Mouse (Mus musculus) stomach, postnatal 0 days (tissue): ENCODE data around the gene Ids. TPM values are rescaled to one million over a fixed set of nuclear protein-coding genes. Genes with fewer than 3 reads are reported as not detected.
A peak's percentile ranks its signal among the peaks of the same experiment; 100 is the strongest.
"Not testable (repeated sequence)": the region's sequence is repeated elsewhere in the genome, so short reads cannot be mapped to it uniquely, and the experiment has no call there.

Experiments used
- ATAC-seq: fragments of 200-750 bp; cut with Nextera tagmentation; 2 replicates; pipeline ENCODE4 v1.8.0; 2017; ENCODE audit not compliant: low FRiP score, low TSS enrichment
- DNase-seq: peaks from one replicate; pipeline ENCODE4 v3.0.0-alpha.2; 2016; ENCODE audit warnings: low spot score
- H3K27ac ChIP-seq: fragments of 300-500 bp; sonication (generic); replicated peaks from 2 replicates; pipeline ENCODE4 v1.5.1; 2014; ENCODE audit warnings: mild to moderate bottlenecking, control low read depth
- H3K27me3 ChIP-seq: fragments of 300-500 bp; sonication (generic); 2 replicates; pipeline ENCODE4 v1.6.1; 2014; ENCODE audit warnings: low read length; ENCODE audit not compliant: control insufficient read depth, insufficient read depth
- H3K36me3 ChIP-seq: fragments of 300-500 bp; sonication (generic); 2 replicates; pipeline ENCODE4 v1.6.1; 2014; ENCODE audit warnings: low read length, mixed read lengths; ENCODE audit not compliant: control insufficient read depth, insufficient read depth
- H3K4me1 ChIP-seq: fragments of 300-500 bp; sonication (generic); replicated peaks from 2 replicates; pipeline ENCODE4 v1.6.1; 2014; ENCODE audit warnings: antibody characterized with exemption; ENCODE audit not compliant: control insufficient read depth, insufficient read depth
- H3K4me2 ChIP-seq: fragments of 300-500 bp; sonication (generic); replicated peaks from 2 replicates; pipeline ENCODE4 v1.6.1; 2014; ENCODE audit warnings: low read depth, mild to moderate bottlenecking, control low read depth, moderate library complexity
- H3K4me3 ChIP-seq: fragments of 300-500 bp; sonication (generic); 2 replicates; pipeline ENCODE4 v1.5.1; 2014; ENCODE audit warnings: low read depth, low read length, control low read depth
- H3K9ac ChIP-seq: fragments of 300-500 bp; sonication (generic); 2 replicates; pipeline ENCODE4 v1.6.1; 2014; ENCODE audit warnings: mild to moderate bottlenecking, low read length, control low read depth, mixed read lengths
- H3K9me3 ChIP-seq: fragments of 300-500 bp; sonication (generic); 2 replicates; pipeline ENCODE4 v1.6.1; 2016; ENCODE audit warnings: low read length; ENCODE audit not compliant: control insufficient read depth
- CTCF ChIP-seq: IDR thresholded peaks from 2 replicates; pipeline ENCODE4 v1.5.1; 2016; ENCODE audit warnings: antibody characterized with exemption, low read depth, mild to moderate bottlenecking, moderate library complexity
- EP300 ChIP-seq: optimal IDR thresholded peaks from 2 replicates; pipeline ENCODE3; 2016; ENCODE audit warnings: antibody characterized with exemption
- WGBS: fragments of 180-500 bp; shearing (Covaris S2); extraction: QIAGEN DNeasy Blood & Tissue Kit; methylation state at CpG from one replicate; pipeline ENCODE4 v1.1.7; 2014; 5-methylcytosine and 5-hydroxymethylcytosine counted together
- polyA plus RNA-seq: library from polyadenylated mRNA; unstranded; fragments of >200 nt; fragmentation: Nextera tagmentation; extraction: Ambion mirVana; gene quantifications from 2 replicates; pipeline ENCODE4 v1.2.1, GENCODE M21; 2015

Ids gene
- 3.2 and 3.3 TPM in 2 replicates for polyA plus RNA-seq

GRCm38 (mm10) chrX:70364661-70365613 is at the start of gene Ids:
Gene Ids (minus strand): TSS chrX:70365084.
- DNase-seq, result peak; percentile 87
- WGBS, result 26% methylated on average over 24 of the region's 45 CpGs
- Histone ChIP-seq H3K9me3 (no peaks in the 10 kb centered on the region), H3K27ac (peak within 1 kb of the TSS; percentile 65; the same call in 1 of the 2 replicates), H3K4me1 (no peaks in the 10 kb centered on the region), H3K4me3 (peak within 1 kb of the TSS; percentile 48), H3K36me3 (no peaks in the 10 kb centered on the region), H3K27me3 (no peaks in the 10 kb centered on the region), H3K9ac (peak within 1 kb of the TSS; percentile 67), H3K4me2 (peak within 1 kb of the TSS; percentile 38)
- peak; percentile 98 for ATAC-seq
- TF ChIP-seq CTCF, result no peak

GRCm38 (mm10) chrX:70392636-70393035 is 27.8 kb upstream of the Ids start:
- ATAC-seq, H3K4me2 ChIP-seq, H3K4me1 ChIP-seq, H3K36me3 ChIP-seq, H3K9ac ChIP-seq, DNase-seq, H3K9me3 ChIP-seq, H3K4me3 ChIP-seq, H3K27me3 ChIP-seq, H3K27ac ChIP-seq: not testable (repeated sequence)

GRCm38 (mm10) chrX:70385962-70386351 is 21.1 kb upstream of the Ids start:
- Histone ChIP-seq H3K9me3 (no peaks in the 10 kb centered on the region), H3K4me3 (peak overlapping the region; percentile 47), H3K9ac (peak overlapping the region; percentile 54), H3K27me3 (no peaks in the 10 kb centered on the region), H3K27ac (peak overlapping the region; percentile 88), H3K4me1 (no peaks in the 10 kb centered on the region), H3K36me3 (no peaks in the 10 kb centered on the region), H3K4me2 (peak overlapping the region; percentile 50)
- DNase-seq (no peak), ATAC-seq (peak; percentile 61)
- WGBS, result 13% methylated on average over 11 of the region's 11 CpGs
- TF ChIP-seq CTCF (no peak), EP300 (no peak)

- Histone ChIP-seq H3K4me1 (no peaks in the 10 kb centered on the region), H3K9me3 (no peaks in the 10 kb centered on the region), H3K36me3 (no peaks in the 10 kb centered on the region), H3K27ac (peak within 1 kb of the TSS; percentile 88), H3K4me2 (peak within 1 kb of the TSS; percentile 50), H3K27me3 (no peaks in the 10 kb centered on the region), H3K4me3 (peak within 1 kb of the TSS; percentile 47), H3K9ac (peak within 1 kb of the TSS; percentile 54)
- DNase-seq, result peak; percentile 72
- ATAC-seq, result peak; percentile 97
- no peak for TF ChIP-seq EP300
- no peak for TF ChIP-seq CTCF
- 12% methylated on average over 22 of the region's 22 CpGs for WGBS
Measured at GRCm38 (mm10) chrX:70385276-70385961, 20.5 kb upstream of the Ids start, which contains the start of gene 1110012L19Rik. Gene 1110012L19Rik (plus strand): TSS chrX:70385877.

GRCm38 (mm10) chrX:70384917-70385275 is 20.0 kb upstream of the Ids start:
- no peak for TF ChIP-seq EP300
- no peak for TF ChIP-seq CTCF
- Histone ChIP-seq H3K4me1 (no peaks in the 10 kb centered on the region), H3K4me3 (peak overlapping the region; percentile 47), H3K4me2 (peak overlapping the region; percentile 49), H3K36me3 (no peaks in the 10 kb centered on the region), H3K27me3 (no peaks in the 10 kb centered on the region), H3K27ac (peak overlapping the region; percentile 88; the same call in 1 of the 2 replicates), H3K9ac (peak overlapping the region; percentile 41; the same call in 1 of the 2 replicates), H3K9me3 (no peaks in the 10 kb centered on the region)
- 27% methylated on average over 3 of the region's 3 CpGs for WGBS
- DNase-seq, result no peak
- no peak for ATAC-seq
